Mouse (Mus musculus) intestine, embryonic 14.5 days (tissue): ENCODE results near the gene Abca7. TPM values are rescaled to one million over a fixed set of nuclear protein-coding genes. Genes with fewer than 3 reads are reported as not detected.
"Not testable (repeated sequence)": the region's sequence is repeated elsewhere in the genome, so short reads cannot be mapped to it uniquely, and the experiment has no call there.

ENCODE experiments used
- ATAC-seq: fragments of 200-750 bp; cut with Nextera tagmentation; replicated peaks from 2 replicates; pipeline ENCODE4 v1.8.0; 2017; ENCODE audit warnings: low read depth, moderate number of reproducible peaks, moderate TSS enrichment, moderate library complexity; ENCODE audit not compliant: low FRiP score, low TSS enrichment
- DNase-seq: peaks from one replicate; pipeline ENCODE4 v3.0.0-alpha.2; 2018; ENCODE audit warnings: low spot score
- H3K27ac ChIP-seq: fragments of 300-500 bp; sonication (generic); 2 replicates; pipeline ENCODE4 v1.5.1; 2014; ENCODE audit warnings: low read depth, mild to moderate bottlenecking, control low read depth
- H3K27me3 ChIP-seq: fragments of 300-500 bp; sonication (generic); replicated peaks from 2 replicates; pipeline ENCODE4 v1.6.1; 2014; ENCODE audit warnings: low read length, control low read depth; ENCODE audit not compliant: control insufficient read depth, insufficient read depth
- H3K36me3 ChIP-seq: fragments of 300-500 bp; sonication (generic); 2 replicates; pipeline ENCODE4 v1.6.1; 2014; ENCODE audit warnings: low read length, control low read depth; ENCODE audit not compliant: control insufficient read depth, insufficient read depth
- H3K4me1 ChIP-seq: fragments of 300-500 bp; sonication (generic); replicated peaks from 2 replicates; pipeline ENCODE4 v1.6.1; 2014; ENCODE audit warnings: low read length, control low read depth, mixed read lengths; ENCODE audit not compliant: control insufficient read depth, insufficient read depth
- H3K4me2 ChIP-seq: fragments of 300-500 bp; sonication (generic); 2 replicates; pipeline ENCODE4 v1.6.1; 2014; ENCODE audit warnings: low read length
- H3K4me3 ChIP-seq: fragments of 300-500 bp; sonication (generic); 2 replicates; pipeline ENCODE4 v1.5.1; 2014; ENCODE audit warnings: low read depth, low read length, control low read depth, mixed read lengths
- H3K9ac ChIP-seq: fragments of 300-500 bp; sonication (generic); 2 replicates; pipeline ENCODE4 v1.6.1; 2014; ENCODE audit warnings: mild to moderate bottlenecking, low read length
- H3K9me3 ChIP-seq: fragments of 300-500 bp; sonication (generic); 2 replicates; pipeline ENCODE4 v1.6.1; 2016; ENCODE audit warnings: low read length, control low read depth; ENCODE audit not compliant: control insufficient read depth
- WGBS: fragments of 180-500 bp; shearing (Covaris S2); extraction: QIAGEN DNeasy Blood & Tissue Kit; methylation state at CpG from one replicate; pipeline ENCODE4 v1.1.7; 2014; 5-methylcytosine and 5-hydroxymethylcytosine counted together
- polyA plus RNA-seq: library from polyadenylated mRNA; unstranded; fragments of >200 nt; fragmentation: Nextera tagmentation; extraction: Ambion mirVana; gene quantifications from 2 replicates; pipeline ENCODE4 v1.2.1, GENCODE M21; 2014

Abca7 gene
- polyA plus RNA-seq, 1 experiment from 2014 or later = 3.8 TPM

DNA sequence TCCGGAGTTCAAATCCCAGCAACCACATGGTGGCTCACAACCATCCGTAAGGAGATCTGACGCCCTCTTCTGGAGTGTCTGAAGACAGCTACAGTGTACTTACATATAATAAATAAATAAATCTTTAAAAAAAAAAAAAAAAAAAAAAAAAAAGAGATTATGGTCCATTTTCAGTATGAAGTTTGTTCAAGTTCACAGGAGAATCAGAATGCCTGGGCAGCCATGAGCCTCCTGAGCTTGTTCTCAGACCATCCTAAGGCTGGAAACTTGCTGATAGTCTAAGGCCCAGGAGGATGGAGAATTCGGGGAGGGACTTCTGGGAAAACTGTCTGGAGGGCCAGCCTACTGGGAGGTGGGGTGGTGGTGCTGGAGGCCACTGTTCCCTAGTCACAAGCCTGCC, 49.1 kb downstream of the Abca7 start:
- not testable (repeated sequence) for H3K9me3 ChIP-seq, H3K27ac ChIP-seq, H3K4me3 ChIP-seq, ATAC-seq, H3K36me3 ChIP-seq, H3K4me1 ChIP-seq, H3K9ac ChIP-seq, H3K4me2 ChIP-seq, H3K27me3 ChIP-seq, DNase-seq
- WGBS = 85% methylated on average over 2 of the region's 4 CpGs

DNA sequence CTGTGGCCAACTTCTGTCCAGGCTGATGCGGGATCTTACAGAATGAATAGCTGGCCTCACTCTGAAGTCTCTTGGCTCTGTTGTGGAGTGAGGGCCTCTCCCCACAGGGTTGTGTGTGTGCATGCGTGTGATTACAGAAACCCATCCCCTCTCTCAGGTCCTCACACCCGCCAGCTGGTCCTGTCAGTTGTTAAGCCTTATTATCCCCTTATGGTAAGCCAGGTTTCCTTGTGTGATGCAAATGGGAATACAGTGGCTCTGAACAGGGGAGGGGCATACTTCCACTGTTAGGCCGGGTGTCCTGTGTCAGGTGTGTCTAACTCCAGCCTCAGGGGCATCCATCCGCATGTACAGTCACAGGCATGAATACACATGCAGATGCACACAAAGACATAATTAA, 49.5 kb downstream of the Abca7 start:
- H3K9me3 ChIP-seq = no peaks in the 10 kb centered on the region
- ATAC-seq (no peak), DNase-seq (no peak)
- H3K4me2 ChIP-seq = no peak overlapping the region
- H3K36me3 ChIP-seq = no peaks in the 10 kb centered on the region
- peaks cover 13% of the 10 kb centered on the region for H3K4me1 ChIP-seq
- 81% methylated on average over 5 of the region's 5 CpGs for WGBS
- no peak overlapping the region for H3K4me3 ChIP-seq
- H3K27me3 ChIP-seq = no peaks in the 10 kb centered on the region
- no peak overlapping the region for H3K9ac ChIP-seq
- no peak overlapping the region for H3K27ac ChIP-seq

DNA sequence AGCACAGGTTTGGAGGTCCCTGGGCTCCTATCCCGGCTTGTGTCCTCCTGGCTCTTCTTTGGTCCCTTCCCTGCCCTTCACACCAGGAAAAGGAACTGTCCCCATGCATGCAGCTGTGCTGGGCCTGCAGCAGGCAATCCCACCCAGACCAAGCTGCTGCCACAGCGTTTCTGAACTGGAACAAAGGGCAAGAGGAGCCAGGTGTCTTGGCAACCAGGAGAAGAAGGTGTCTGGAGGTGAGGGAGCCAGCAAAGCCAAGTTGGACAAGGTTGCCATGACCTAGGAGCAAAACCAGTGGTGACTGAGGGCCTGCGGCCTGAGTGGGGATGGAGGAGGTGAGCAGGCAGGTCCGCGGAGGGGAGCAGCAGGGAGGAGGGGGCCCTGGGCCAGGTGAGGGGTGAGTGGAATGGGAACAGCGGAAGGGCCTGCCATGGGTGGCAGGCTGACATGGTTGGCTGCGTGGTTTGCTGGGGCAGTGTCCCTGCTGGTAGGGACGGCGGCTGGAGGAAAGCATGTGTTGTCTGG, 50.8 kb downstream of the Abca7 start, which contains the start of gene Gpx4:
TSS of gene Gpx4 (plus strand) at position 126 of the 525 bp plus-strand sequence.
- Histone ChIP-seq H3K27me3 (no peaks in the 10 kb centered on the region), H3K27ac (no peak within 1 kb of the TSS)

GRCm38 (mm10) chr10:80048396-80048795, 52.1 kb downstream of the Abca7 start:
- Histone ChIP-seq H3K9ac (no peak overlapping the region), H3K27me3 (no peaks in the 10 kb centered on the region), H3K9me3 (no peaks in the 10 kb centered on the region), H3K4me1 (peaks cover 28% of the 10 kb centered on the region), H3K4me3 (no peak overlapping the region), H3K27ac (peak overlapping the region; percentile 34; the same call in 1 of the 2 replicates), H3K36me3 (no peaks in the 10 kb centered on the region), H3K4me2 (no peak overlapping the region)
- DNase-seq (no peak), ATAC-seq (no peak)
- 27% methylated on average over 5 of the region's 5 CpGs for WGBS

More for the DNA sequence above, 50.8 kb downstream of the Abca7 start, which contains the start of gene Gpx4:
- Histone ChIP-seq H3K36me3 (no peaks in the 10 kb centered on the region), H3K4me2 (no peak within 1 kb of the TSS), H3K4me3 (no peak within 1 kb of the TSS), H3K9me3 (no peaks in the 10 kb centered on the region), H3K4me1 (peaks cover 24% of the 10 kb centered on the region), H3K9ac (peak within 1 kb of the TSS; percentile 2; the same call in 1 of the 2 replicates)
- ATAC-seq (no peak), DNase-seq (no peak)
- 49% methylated on average over 9 of the region's 9 CpGs for WGBS

- Histone ChIP-seq H3K9ac (no peak overlapping the region), H3K27me3 (no peaks in the 10 kb centered on the region), H3K27ac (peak overlapping the region; percentile 34; the same call in 1 of the 2 replicates), H3K4me1 (peaks cover 28% of the 10 kb centered on the region), H3K36me3 (no peaks in the 10 kb centered on the region), H3K4me2 (no peak overlapping the region), H3K9me3 (no peaks in the 10 kb centered on the region), H3K4me3 (no peak overlapping the region)
- 50% methylated on average over 3 of the region's 3 CpGs for WGBS
- ATAC-seq = no peak
- DNase-seq = no peak
Observed at GRCm38 (mm10) chr10:80048834-80049233, 52.5 kb downstream of the Abca7 start.

- Histone ChIP-seq H3K4me1 (peaks cover 34% of the 10 kb centered on the region), H3K4me3 (no peak overlapping the region), H3K9me3 (no peaks in the 10 kb centered on the region), H3K27me3 (no peaks in the 10 kb centered on the region), H3K9ac (no peak overlapping the region), H3K4me2 (no peak overlapping the region), H3K27ac (no peak overlapping the region), H3K36me3 (peaks cover 1% of the 10 kb centered on the region)
- no peak for ATAC-seq
- 43% methylated on average over 6 of the region's 6 CpGs for WGBS
- no peak for DNase-seq
Observed at GRCm38 (mm10) chr10:80050244-80050643, 54.0 kb downstream of the Abca7 start.

- Histone ChIP-seq H3K27me3 (no peaks in the 10 kb centered on the region), H3K4me3 (no peak overlapping the region), H3K27ac (peak overlapping the region; percentile 63; the same call in 1 of the 2 replicates), H3K4me2 (no peak overlapping the region), H3K36me3 (peaks cover 9% of the 10 kb centered on the region), H3K9me3 (no peaks in the 10 kb centered on the region), H3K4me1 (peaks cover 39% of the 10 kb centered on the region), H3K9ac (no peak overlapping the region)
- 36% methylated on average over 15 of the region's 15 CpGs for WGBS
- ATAC-seq (no peak), DNase-seq (no peak)
Observed at GRCm38 (mm10) chr10:80050885-80051617, 54.8 kb downstream of the Abca7 start.

- Histone ChIP-seq H3K36me3 (peaks cover 16% of the 10 kb centered on the region), H3K9ac (peak overlapping the region; percentile 7; the same call in 1 of the 2 replicates), H3K27me3 (no peaks in the 10 kb centered on the region), H3K4me1 (peaks cover 39% of the 10 kb centered on the region), H3K9me3 (no peaks in the 10 kb centered on the region), H3K4me2 (no peak overlapping the region), H3K4me3 (no peak overlapping the region), H3K27ac (peak overlapping the region; percentile 63)
- ATAC-seq = no peak
- DNase-seq = no peak
- 39% methylated on average over 14 of the region's 14 CpGs for WGBS
Observed at GRCm38 (mm10) chr10:80051618-80052373, 55.5 kb downstream of the Abca7 start.
